In the genomic region with DNA sequence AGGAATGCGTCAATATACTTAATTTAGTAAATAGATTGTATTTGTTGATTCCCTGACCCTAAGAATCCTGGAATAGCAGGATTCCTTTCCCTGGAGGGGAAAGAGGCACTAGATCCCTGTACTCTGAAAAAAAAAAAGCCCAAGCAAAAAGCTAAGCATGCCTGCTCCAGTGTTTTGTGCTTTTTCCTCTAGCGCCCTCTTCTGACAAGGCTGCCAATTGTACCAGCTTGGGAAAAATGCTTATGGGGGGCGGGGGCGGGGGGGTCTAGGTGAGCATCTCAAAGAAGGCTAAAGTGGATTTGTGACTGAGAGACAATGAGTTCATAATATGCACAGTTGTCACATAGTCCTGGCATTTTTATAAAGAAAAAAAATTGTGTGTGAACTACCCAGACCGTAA, we compare ENCODE assay signal across 9 mouse cellular contexts. TPM values are rescaled to one million over a fixed set of nuclear protein-coding genes. Genes with fewer than 3 reads are reported as not detected.
A peak's percentile ranks its signal among the peaks of the same experiment; 100 is the strongest.
DNase-seq lines count a peak whose midpoint lies in the region; ATAC-seq and TF ChIP-seq lines count a peak whose summit lies in the region.
"Had no signal": no experiment of that assay in that cellular context is flagged by ENCODE, and none has a peak within 500 bp of the region (broad histone marks: within the 10 kb centered on the region; RNA-seq: fewer than 3 reads in every experiment).

No protein-coding gene starts in this region.

- H3K4me1 ChIP-seq in forebrain, postnatal 0 days (ENCODE audit: insufficient read depth), result no peaks in the 10 kb centered on the region
- H3K4me1 ChIP-seq in forebrain, embryonic 12.5 days, result no peaks in the 10 kb centered on the region
- H3K4me1 ChIP-seq in lung, postnatal 0 days (ENCODE audit: insufficient read depth, low read depth, low read length), result no peaks in the 10 kb centered on the region
- H3K4me1 ChIP-seq in lung, adult 2 months (ENCODE audit: control insufficient read depth, insufficient read depth, low read length), result no peaks in the 10 kb centered on the region
- no peaks in the 10 kb centered on the region for H3K4me1 ChIP-seq in small intestine, adult 2 months (ENCODE audit: control insufficient read depth, insufficient read depth, insufficient read length, low read length)
- H3K4me1 ChIP-seq in forebrain, embryonic 16.5 days (replicated peaks; ENCODE audit: control insufficient read depth, insufficient read depth, low read length), result no peaks in the 10 kb centered on the region

- TF ChIP-seq CTCF in forebrain, postnatal 0 days (IDR thresholded peaks at IDR 0.05; ENCODE audit: low read depth), result peak; percentile 68
- peak; percentile 73 for TF ChIP-seq CTCF in lung, postnatal 0 days (IDR thresholded peaks at IDR 0.05)
- no peak; the same call in 1 of the 2 replicates for TF ChIP-seq CTCF in lung, adult 2 months (IDR thresholded peaks at IDR 0.05; ENCODE audit: insufficient read depth, low read length)
- peak; percentile 41; the same call in 1 of the 2 replicates for TF ChIP-seq CTCF in small intestine, adult 2 months (IDR thresholded peaks at IDR 0.05; ENCODE audit: extremely low read depth, insufficient read length, insufficient replicate concordance, low read depth, low read length)

- no peak overlapping the region for H3K27ac ChIP-seq in forebrain, postnatal 0 days (ENCODE audit: low read depth, low read length)
- H3K27ac ChIP-seq in forebrain, embryonic 12.5 days, result no peak overlapping the region
- no peak overlapping the region for H3K27ac ChIP-seq in lung, postnatal 0 days (ENCODE audit: low read length)
- no peak overlapping the region for H3K27ac ChIP-seq in small intestine, adult 2 months (ENCODE audit: insufficient read depth, low read depth, low read length)
- H3K27ac ChIP-seq in forebrain, embryonic 16.5 days (ENCODE audit: low read length), result no peak overlapping the region
- H3K27ac ChIP-seq: limb, embryonic 12.5 days had no signal

- peaks cover 88% of the 10 kb centered on the region for H3K36me3 ChIP-seq in forebrain, postnatal 0 days (ENCODE audit: insufficient read depth)
- H3K36me3 ChIP-seq in forebrain, embryonic 12.5 days (replicated peaks), result peaks cover 86% of the 10 kb centered on the region
- H3K36me3 ChIP-seq in lung, postnatal 0 days (ENCODE audit: insufficient read depth, low read length), result no peaks in the 10 kb centered on the region
- H3K36me3 ChIP-seq in small intestine, adult 2 months (ENCODE audit: control insufficient read depth, insufficient read depth, low read length), result no peaks in the 10 kb centered on the region
- peaks cover 62% of the 10 kb centered on the region for H3K36me3 ChIP-seq in forebrain, embryonic 16.5 days (ENCODE audit: control insufficient read depth, insufficient read depth)

- ATAC-seq in forebrain, postnatal 0 days, result no peak
- ATAC-seq in forebrain, embryonic 12.5 days (ENCODE audit: low FRiP score), result no peak
- no peak for ATAC-seq in lung, postnatal 0 days
- no peak for ATAC-seq in forebrain, embryonic 16.5 days

- no peak overlapping the region for H3K4me3 ChIP-seq in forebrain, postnatal 0 days (ENCODE audit: low read depth, low read length)
- H3K4me3 ChIP-seq in forebrain, embryonic 12.5 days (replicated peaks), result no peak overlapping the region
- no peak overlapping the region for H3K4me3 ChIP-seq in lung, postnatal 0 days (ENCODE audit: low read depth, low read length)
- H3K4me3 ChIP-seq in lung, adult 2 months (replicated peaks; ENCODE audit: extremely low read depth, low read depth, low read length), result no peak overlapping the region
- no peak overlapping the region for H3K4me3 ChIP-seq in small intestine, adult 2 months (ENCODE audit: low read depth, low read length)
- no peak overlapping the region for H3K4me3 ChIP-seq in forebrain, embryonic 16.5 days (replicated peaks; ENCODE audit: low read length)
- H3K4me3 ChIP-seq: limb, embryonic 12.5 days had no signal

- TF ChIP-seq EP300 in lung, postnatal 0 days (IDR thresholded peaks at IDR 0.05), result no peak

- no peaks in the 10 kb centered on the region for H3K27me3 ChIP-seq in forebrain, postnatal 0 days (ENCODE audit: insufficient read depth, low read length)
- no peaks in the 10 kb centered on the region for H3K27me3 ChIP-seq in forebrain, embryonic 12.5 days
- H3K27me3 ChIP-seq in lung, postnatal 0 days (replicated peaks; ENCODE audit: insufficient read depth, low read length), result no peaks in the 10 kb centered on the region
- no peaks in the 10 kb centered on the region for H3K27me3 ChIP-seq in small intestine, adult 2 months (ENCODE audit: control insufficient read depth, insufficient read depth, low read length)
- no peaks in the 10 kb centered on the region for H3K27me3 ChIP-seq in forebrain, embryonic 16.5 days (replicated peaks; ENCODE audit: control insufficient read depth, insufficient read depth, low read length)
- H3K27me3 ChIP-seq: limb, embryonic 12.5 days had no signal

- DNase-seq in forebrain, postnatal 0 days, result peak; percentile 68
- DNase-seq in lung, postnatal 0 days (ENCODE audit: low spot score), result peak; percentile 57
- DNase-seq in lung, adult 2 months, result no peak
- DNase-seq in embryo, embryonic 10.5 days (ENCODE audit: low spot score), result peak; percentile 77
- DNase-seq in layer of hippocampus, adult 9-10 months (ENCODE audit: low spot score), result no peak

- WGBS in forebrain, postnatal 0 days, result 36% methylated on average over 5 of the region's 5 CpGs
- 41% methylated on average over 5 of the region's 5 CpGs for WGBS in forebrain, embryonic 12.5 days
- 40% methylated on average over 5 of the region's 5 CpGs for WGBS in lung, postnatal 0 days
- whole genome bisulfite sequencing in lung, adult 2 months, result 44% methylated on average over 5 of the region's 5 CpGs
- WGBS in small intestine, adult 2 months, result 44% methylated on average over 5 of the region's 5 CpGs
- WGBS in forebrain, embryonic 16.5 days, result 38% methylated on average over 5 of the region's 5 CpGs

- no peak for TF ChIP-seq POLR2A in lung, adult 2 months (IDR thresholded peaks at IDR 0.05; ENCODE audit: borderline replicate concordance, extremely low read depth, low read depth, low read length)
- no peak for TF ChIP-seq POLR2A in small intestine, adult 2 months (IDR thresholded peaks at IDR 0.05; ENCODE audit: low read depth, low read length)

- no peak overlapping the region for H3K4me2 ChIP-seq in forebrain, postnatal 0 days (ENCODE audit: low read depth)
- H3K4me2 ChIP-seq in forebrain, embryonic 12.5 days, result no peak overlapping the region
- no peak overlapping the region for H3K4me2 ChIP-seq in lung, postnatal 0 days (replicated peaks; ENCODE audit: low read depth, low read length)
- no peak overlapping the region for H3K4me2 ChIP-seq in forebrain, embryonic 16.5 days (ENCODE audit: low read length)
- H3K4me2 ChIP-seq: limb, embryonic 12.5 days had no signal

- no peak overlapping the region for H3K9ac ChIP-seq in forebrain, postnatal 0 days
- no peak overlapping the region for H3K9ac ChIP-seq in forebrain, embryonic 12.5 days
- H3K9ac ChIP-seq in lung, postnatal 0 days (replicated peaks; ENCODE audit: low read depth), result no peak overlapping the region
- no peak overlapping the region for H3K9ac ChIP-seq in forebrain, embryonic 16.5 days (replicated peaks; ENCODE audit: low read depth, low read length)
- H3K9ac ChIP-seq: limb, embryonic 12.5 days had no signal

- no peaks in the 10 kb centered on the region for H3K9me3 ChIP-seq in forebrain, postnatal 0 days (ENCODE audit: low read length)
- H3K9me3 ChIP-seq in forebrain, embryonic 12.5 days, result no peaks in the 10 kb centered on the region
- H3K9me3 ChIP-seq in lung, postnatal 0 days (ENCODE audit: low read length), result no peaks in the 10 kb centered on the region
- H3K9me3 ChIP-seq in forebrain, embryonic 16.5 days (ENCODE audit: control insufficient read depth, low read length), result no peaks in the 10 kb centered on the region
- H3K9me3 ChIP-seq: limb, embryonic 12.5 days had no signal

RNA-seq across cellular contexts. Expression of a gene that starts 12.8 kb away (rescaled TPM):
- 84.8 and 90.6 TPM in 2 replicates for total RNA-seq in forebrain, postnatal 0 days (2014; rRNA removed)
- polyA plus RNA-seq in forebrain, postnatal 0 days (2015; fragmentation: Nextera tagmentation; extraction: Ambion mirVana), result 79.8 and 88.7 TPM in 2 replicates
- 151 and 159 TPM in 2 replicates for polyA plus RNA-seq in forebrain, embryonic 12.5 days (2016; fragmentation: Nextera tagmentation; extraction: Ambion mirVana)
- polyA plus RNA-seq in lung, postnatal 0 days (2015; fragmentation: Nextera tagmentation; extraction: Ambion mirVana), result 23.4 and 26.8 TPM in 2 replicates
- polyA plus RNA-seq in lung, adult 2 months (2012; rRNA removed), result 6.8 and 7.6 TPM in 2 replicates
- 2.3 and 4.4 TPM in 2 replicates for polyA plus RNA-seq in small intestine, adult 2 months (2012; rRNA removed)
- polyA plus RNA-seq in forebrain, embryonic 16.5 days (2015; fragmentation: Nextera tagmentation; extraction: Ambion mirVana), result 189 and 196 TPM in 2 replicates

RNA-seq across cellular contexts. Expression of a gene that starts 32.6 kb away (rescaled TPM):
- 169 and 196 TPM in 2 replicates for total RNA-seq in forebrain, postnatal 0 days (2014; rRNA removed)
- 24.3 and 25.4 TPM in 2 replicates for polyA plus RNA-seq in forebrain, postnatal 0 days (2015; fragmentation: Nextera tagmentation; extraction: Ambion mirVana)
- 25.2 and 27.3 TPM in 2 replicates for polyA plus RNA-seq in forebrain, embryonic 12.5 days (2016; fragmentation: Nextera tagmentation; extraction: Ambion mirVana)
- 0.50 and 0.51 TPM in 2 replicates for polyA plus RNA-seq in lung, postnatal 0 days (2015; fragmentation: Nextera tagmentation; extraction: Ambion mirVana)
- polyA plus RNA-seq in lung, adult 2 months (2012; rRNA removed), result 1.3 and 4.4 TPM in 2 replicates
- polyA plus RNA-seq in small intestine, adult 2 months (2012; rRNA removed), result 0.19 and 0.61 TPM in 2 replicates
- 37.1 and 40.3 TPM in 2 replicates for polyA plus RNA-seq in forebrain, embryonic 16.5 days (2015; fragmentation: Nextera tagmentation; extraction: Ambion mirVana)

RNA-seq across cellular contexts. Expression of a gene that starts 45.1 kb away (rescaled TPM):
- total RNA-seq in forebrain, postnatal 0 days (2014; rRNA removed), result 4.5 and 7.4 TPM in 2 replicates
- 4.9 and 7.3 TPM in 2 replicates for polyA plus RNA-seq in forebrain, postnatal 0 days (2015; fragmentation: Nextera tagmentation; extraction: Ambion mirVana)
- 4.5 and 5.4 TPM in 2 replicates for polyA plus RNA-seq in forebrain, embryonic 12.5 days (2016; fragmentation: Nextera tagmentation; extraction: Ambion mirVana)
- polyA plus RNA-seq in lung, postnatal 0 days (2015; fragmentation: Nextera tagmentation; extraction: Ambion mirVana), result 0.71 and 1.4 TPM in 2 replicates
- 0.20 and 0.65 TPM in 2 replicates for polyA plus RNA-seq in lung, adult 2 months (2012; rRNA removed)
- polyA plus RNA-seq in small intestine, adult 2 months (2012; rRNA removed), result 2.1 TPM in 1 of 2 replicates, not detected in the other
- 6.4 and 8.9 TPM in 2 replicates for polyA plus RNA-seq in forebrain, embryonic 16.5 days (2015; fragmentation: Nextera tagmentation; extraction: Ambion mirVana)

RNA-seq across cellular contexts. Expression of a gene that starts 50.2 kb away (rescaled TPM):
- 106 and 145 TPM in 2 replicates for total RNA-seq in forebrain, postnatal 0 days (2014; rRNA removed)
- polyA plus RNA-seq in forebrain, postnatal 0 days (2015; fragmentation: Nextera tagmentation; extraction: Ambion mirVana), result 45.0 and 56.9 TPM in 2 replicates
- 86.4 and 95.2 TPM in 2 replicates for polyA plus RNA-seq in forebrain, embryonic 12.5 days (2016; fragmentation: Nextera tagmentation; extraction: Ambion mirVana)
- 28.6 and 29.4 TPM in 2 replicates for polyA plus RNA-seq in lung, postnatal 0 days (2015; fragmentation: Nextera tagmentation; extraction: Ambion mirVana)
- 28.6 and 36.1 TPM in 2 replicates for polyA plus RNA-seq in lung, adult 2 months (2012; rRNA removed)
- polyA plus RNA-seq in small intestine, adult 2 months (2012; rRNA removed), result 27.1 and 33.5 TPM in 2 replicates
- 98.5 and 110 TPM in 2 replicates for polyA plus RNA-seq in forebrain, embryonic 16.5 days (2015; fragmentation: Nextera tagmentation; extraction: Ambion mirVana)

Comparison
In these comparisons a context has a peak if more than half of its experiments do, and no peak if none do; other contexts are left out.
1. DNase-seq: peak in forebrain, postnatal 0 days (single experiment), lung, postnatal 0 days (single experiment) and embryo, embryonic 10.5 days (single experiment); none in lung, adult 2 months (single experiment) and layer of hippocampus, adult 9-10 months (single experiment).